Mouse (Mus musculus): ENCODE data around the gene Gm28035.

- TF ChIP-seq POLR2A (IDR thresholded peaks at IDR 0.05; ENCODE audit: borderline replicate concordance, low read depth, low read length), result no peak
- TF ChIP-seq CTCF (IDR thresholded peaks at IDR 0.05; ENCODE audit: low read depth, low read length), result no peak
Measured at GRCm38 (mm10) chr2:30327276-30327675, 86.9 kb downstream of the Gm28035 start.

All from bone marrow macrophage, adult 2 months (primary cell).